Mouse (Mus musculus) MEL-GATA-1-ER (cell line): ENCODE data around the gene Copg1.
"Not testable (repeated sequence)": the region's sequence is repeated elsewhere in the genome, so short reads cannot be mapped to it uniquely, and the experiment has no call there.

Experiments
- DNase-seq: peaks from one replicate; pipeline ENCODE4 v3.0.0-alpha.2; 2012; ENCODE audit warnings: low read depth; ENCODE audit errors: extremely low read depth

The Copg1 gene

DNA sequence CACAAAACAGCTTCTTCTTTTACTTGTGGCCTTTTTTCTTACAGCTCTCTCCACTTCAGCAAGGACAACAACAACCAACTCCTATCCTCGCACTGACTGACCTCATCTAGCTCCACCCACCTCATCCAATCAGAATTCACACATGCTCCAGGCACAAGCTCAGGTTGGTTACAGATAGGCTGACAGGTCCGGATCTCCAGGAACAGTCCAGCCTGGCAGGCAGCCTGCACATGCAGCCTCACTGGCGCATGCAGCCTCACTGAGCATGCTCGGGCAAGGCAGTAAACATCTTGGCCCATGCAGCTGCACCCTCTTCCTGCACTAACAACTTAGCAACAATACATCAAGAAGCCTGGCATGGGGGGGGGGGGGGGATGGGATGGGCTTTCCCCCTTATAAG is 74.8 kb downstream of the Copg1 start:
- DNase-seq = not testable (repeated sequence)
